Mouse (Mus musculus): ENCODE measurements around the gene Enthd1. TPM values are rescaled to one million over a fixed set of nuclear protein-coding genes. Genes with fewer than 3 reads are reported as not detected.

The Enthd1 gene
- total RNA-seq, 4 experiments from 2014 or later = not detected

GRCm38 (mm10) chr15:80410661-80411060 lies 154.3 kb downstream of the Enthd1 start:
- no peak for DNase-seq (ENCODE audit: low spot score)

- DNase-seq (ENCODE audit: low spot score) = peak; percentile 27
Observed at GRCm38 (mm10) chr15:80407873-80408272, 157.1 kb downstream of the Enthd1 start.

Other genes with a start within 250 kb of the Enthd1 start
- 1 to 10 TPM in 2 of 4 experiments, under 1 TPM in 2; 0.41 to 1.2 (median 0.78) TPM for gene Grap2, start 7.4 kb upstream of the Enthd1 start, total RNA-seq (2022)
- under 1 TPM in 1 of 4 experiments, not detected in 3; 0.09 TPM for gene Fam83f, start 106.7 kb upstream of the Enthd1 start, total RNA-seq (2022)
- 10 to 100 TPM; 48.4 to 52.2 (median 48.9) TPM for gene Tnrc6b, start 146.2 kb upstream of the Enthd1 start, total RNA-seq (2022)